7 mouse cellular contexts compared by ENCODE assay signal in the genomic region with DNA sequence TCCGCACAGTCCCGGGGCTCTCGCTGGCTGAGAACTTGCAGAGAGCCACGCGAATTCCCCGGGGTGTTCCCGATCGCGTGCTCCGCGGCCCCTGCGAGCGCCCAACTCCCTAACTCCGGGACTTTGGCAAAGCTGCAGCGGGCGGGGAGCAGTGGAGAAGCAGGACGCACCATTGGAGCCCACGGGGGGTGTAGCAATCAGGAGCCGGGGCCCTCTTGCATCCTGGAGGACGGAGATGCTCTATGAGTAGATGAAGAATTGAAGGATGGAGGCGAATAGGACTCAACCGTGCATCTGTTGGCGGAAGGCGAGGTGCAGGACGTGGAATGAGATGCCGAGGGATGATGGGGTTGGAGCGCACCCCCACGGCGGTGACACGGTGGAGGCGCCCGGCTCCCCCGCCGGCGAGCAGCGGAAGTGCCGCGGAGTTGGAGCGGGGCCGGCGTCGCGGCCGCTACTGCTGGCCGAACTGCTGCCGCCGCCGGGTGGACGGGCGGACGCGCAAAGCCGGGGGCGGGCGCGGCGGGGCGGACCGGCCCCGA. TPM values are rescaled to one million over a fixed set of nuclear protein-coding genes. Genes with fewer than 3 reads are reported as not detected.
DNase-seq lines count a peak whose midpoint lies in the region; ATAC-seq and TF ChIP-seq lines count a peak whose summit lies in the region.

TSS of gene Galnt10 (plus strand) at position 425 of the 542 bp plus-strand sequence.

- WGBS in embryonic facial prominence, embryonic 13.5 days: under 1% methylated on average over 59 of the region's 60 CpGs
- WGBS in limb, embryonic 11.5 days: under 1% methylated on average over 52 of the region's 60 CpGs
- WGBS in midbrain, embryonic 13.5 days: under 1% methylated on average over 58 of the region's 60 CpGs
- under 1% methylated on average over 60 of the region's 60 CpGs for WGBS in small intestine, adult 2 months

- peaks cover 51% of the 10 kb centered on the region for H3K4me1 ChIP-seq in embryonic facial prominence, embryonic 13.5 days
- H3K4me1 ChIP-seq in limb, embryonic 11.5 days (ENCODE audit: control insufficient read depth, insufficient read depth, low read length): peaks cover 13% of the 10 kb centered on the region
- H3K4me1 ChIP-seq in midbrain, embryonic 13.5 days (replicated peaks): peaks cover 45% of the 10 kb centered on the region
- H3K4me1 ChIP-seq in small intestine, adult 2 months (ENCODE audit: control insufficient read depth, insufficient read depth, insufficient read length, low read length): peaks cover 10% of the 10 kb centered on the region; the same call in 1 of the 2 replicates

- peak within 1 kb of the TSS; percentile 92 for H3K4me2 ChIP-seq in embryonic facial prominence, embryonic 13.5 days
- peak within 1 kb of the TSS; percentile 67 for H3K4me2 ChIP-seq in limb, embryonic 11.5 days (ENCODE audit: low read depth, severe bottlenecking)
- peak within 1 kb of the TSS; percentile 87 for H3K4me2 ChIP-seq in midbrain, embryonic 13.5 days (replicated peaks)

- no peaks in the 10 kb centered on the region for H3K27me3 ChIP-seq in embryonic facial prominence, embryonic 13.5 days
- H3K27me3 ChIP-seq in limb, embryonic 11.5 days (ENCODE audit: control insufficient read depth, insufficient read depth, low read length): no peaks in the 10 kb centered on the region
- peaks cover 13% of the 10 kb centered on the region for H3K27me3 ChIP-seq in midbrain, embryonic 13.5 days
- no peaks in the 10 kb centered on the region for H3K27me3 ChIP-seq in small intestine, adult 2 months (ENCODE audit: control insufficient read depth, insufficient read depth, low read length)

- H3K4me3 ChIP-seq in embryonic facial prominence, embryonic 13.5 days: peak within 1 kb of the TSS; percentile 84
- peak within 1 kb of the TSS; percentile 50 for H3K4me3 ChIP-seq in limb, embryonic 11.5 days (ENCODE audit: low read depth, low read length)
- H3K4me3 ChIP-seq in midbrain, embryonic 13.5 days (replicated peaks): peak within 1 kb of the TSS; percentile 60
- H3K4me3 ChIP-seq in small intestine, adult 2 months (ENCODE audit: low read depth, low read length): peak within 1 kb of the TSS; percentile 89

- H3K9ac ChIP-seq in embryonic facial prominence, embryonic 13.5 days: peak within 1 kb of the TSS; percentile 88
- peak within 1 kb of the TSS; percentile 74 for H3K9ac ChIP-seq in limb, embryonic 11.5 days (ENCODE audit: low read length)
- H3K9ac ChIP-seq in midbrain, embryonic 13.5 days (replicated peaks): peak within 1 kb of the TSS; percentile 83

- H3K36me3 ChIP-seq in embryonic facial prominence, embryonic 13.5 days: no peaks in the 10 kb centered on the region
- H3K36me3 ChIP-seq in limb, embryonic 11.5 days (ENCODE audit: control insufficient read depth, insufficient read depth, low read length): no peaks in the 10 kb centered on the region
- 0 out of 2 replicates have a peak, but pooled peaks cover 3% of the 10 kb centered on the region for H3K36me3 ChIP-seq in midbrain, embryonic 13.5 days
- H3K36me3 ChIP-seq in small intestine, adult 2 months (ENCODE audit: control insufficient read depth, insufficient read depth, low read length): no peaks in the 10 kb centered on the region

- no peaks in the 10 kb centered on the region for H3K9me3 ChIP-seq in embryonic facial prominence, embryonic 13.5 days
- H3K9me3 ChIP-seq in limb, embryonic 11.5 days (ENCODE audit: control insufficient read depth, low read length): no peaks in the 10 kb centered on the region
- no peaks in the 10 kb centered on the region for H3K9me3 ChIP-seq in midbrain, embryonic 13.5 days

- peak; percentile 64 for TF ChIP-seq POLR2A in small intestine, adult 2 months (IDR thresholded peaks at IDR 0.05; ENCODE audit: low read depth, low read length)

- peak; percentile 39; the same call in 1 of the 2 replicates for TF ChIP-seq CTCF in small intestine, adult 2 months (IDR thresholded peaks at IDR 0.05; ENCODE audit: extremely low read depth, insufficient read length, insufficient replicate concordance, low read depth, low read length)

- H3K27ac ChIP-seq in embryonic facial prominence, embryonic 13.5 days: peak within 1 kb of the TSS; percentile 85
- H3K27ac ChIP-seq in limb, embryonic 11.5 days (replicated peaks; ENCODE audit: low read depth, low read length): no peak within 1 kb of the TSS; the same call in 1 of the 2 replicates
- peak within 1 kb of the TSS; percentile 81; the same call in 1 of the 2 replicates for H3K27ac ChIP-seq in midbrain, embryonic 13.5 days
- peak within 1 kb of the TSS; percentile 78 for H3K27ac ChIP-seq in small intestine, adult 2 months (ENCODE audit: insufficient read depth, low read depth, low read length)

- peak; percentile 84 for ATAC-seq in embryonic facial prominence, embryonic 13.5 days (ENCODE audit: insufficient number of reproducible peaks, insufficient read depth, low FRiP score, low TSS enrichment, low read depth)
- peak; percentile 89 for ATAC-seq in limb, embryonic 11.5 days (ENCODE audit: insufficient number of reproducible peaks, low FRiP score, low TSS enrichment, low read depth)
- ATAC-seq in midbrain, embryonic 13.5 days: peak; percentile 89

- DNase-seq in adrenal gland, postnatal 36 days: peak; percentile 89 to 94
- DNase-seq in heart, adult 18-20 months: peak; percentile 92 to 96
- peak; percentile 92 for DNase-seq in kidney, adult 18-20 months
- DNase-seq in limb, embryonic 11.5 days (ENCODE audit: low spot score): peak; percentile 90

RNA-seq across cellular contexts. Expression of gene Galnt10, which starts in this region (rescaled TPM):
- 10 to 100 TPM; 47.0 to 51.6 TPM for total RNA-seq in adrenal gland, postnatal 36 days (2021)
- polyA plus RNA-seq in embryonic facial prominence, embryonic 13.5 days (2015; fragmentation: Nextera tagmentation; extraction: Ambion mirVana): 24.1 and 27.7 TPM in 2 replicates
- 1 to 10 TPM; 7.2 to 8.0 TPM for total RNA-seq in heart, adult 18-20 months (2021)
- polyA plus RNA-seq in limb, embryonic 11.5 days (2014; fragmentation: Nextera tagmentation; extraction: Ambion mirVana): 13.9 and 15.6 TPM in 2 replicates
- polyA plus RNA-seq in midbrain, embryonic 13.5 days (2015; fragmentation: Nextera tagmentation; extraction: Ambion mirVana): 13.0 and 15.6 TPM in 2 replicates
- polyA plus RNA-seq in small intestine, adult 2 months (2012; rRNA removed): 21.6 and 37.0 TPM in 2 replicates

Comparison
In these comparisons a context has a peak if more than half of its experiments do, and no peak if none do; other contexts are left out.
1. RNA of gene Galnt10 (total RNA-seq): 47.0 to 51.6 TPM in adrenal gland, postnatal 36 days; 7.2 to 8.0 TPM in heart, adult 18-20 months; every median in the first group is over 4 times any median in the second.
2. Peak in every context shown above with its lines, with median percentiles within 50 percentile points of each other: DNase-seq, ATAC-seq, H3K4me2 ChIP-seq, H3K4me3 ChIP-seq and H3K9ac ChIP-seq.